In the genomic region with DNA sequence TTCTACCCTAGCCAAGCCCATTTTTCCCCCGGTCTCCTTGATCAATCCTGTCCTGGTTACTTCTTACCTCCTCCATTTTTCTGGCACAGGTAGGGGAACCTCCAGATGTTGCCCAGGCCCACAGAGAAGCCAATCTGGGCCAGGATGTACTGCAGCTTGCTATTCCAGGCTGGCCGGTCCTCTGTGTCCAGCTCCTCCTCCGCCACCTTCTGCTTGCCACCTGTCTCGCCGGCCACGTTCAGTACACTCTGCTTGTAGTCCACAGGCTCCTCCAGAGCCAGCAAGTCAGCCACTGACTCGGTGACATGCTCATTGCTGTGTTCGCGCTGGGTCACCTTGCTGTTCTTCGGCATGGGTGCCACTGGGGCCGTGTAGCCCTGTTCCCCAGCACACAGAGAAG, we compare ENCODE assay signal across 21 mouse cellular contexts.
DNase-seq lines count a peak whose midpoint lies in the region; ATAC-seq lines count a peak whose summit lies in the region.
"Had no signal": no experiment of that assay in that cellular context is flagged by ENCODE, and none has a peak within 500 bp of the region (broad histone marks: within the 10 kb centered on the region; RNA-seq: fewer than 3 reads in every experiment).

No protein-coding gene starts in this region.

- ATAC-seq in frontal cortex, adult (ENCODE audit: low TSS enrichment) = peak; percentile 27; the same call in 1 of the 2 replicates
- ATAC-seq: Patski had no signal

- DNase-seq in frontal cortex, postnatal 14 days (ENCODE audit: low spot score in 2 of 2) = no peak
- peak; percentile 80 for DNase-seq in cerebellum, adult 11 months
- DNase-seq in cerebellum, adult 8-10 months = peak; percentile 74
- DNase-seq in cerebellum, postnatal 25 days = peak; percentile 84
- no peak for DNase-seq in spleen, postnatal 14 days (ENCODE audit: low spot score in 2 of 2)
- DNase-seq in spleen, adult 18-20 months = no peak
- DNase-seq: adrenal gland, postnatal 10 days; gastrocnemius, adult 2 months; gastrocnemius, postnatal 36 days; heart, adult 18-20 months; kidney, adult 11 months; kidney, postnatal 25 days; layer of hippocampus, postnatal 36 days; liver; lung, adult 2 months; lung, postnatal 14 days; midbrain, embryonic 14.5 days; right cerebral cortex, postnatal 25 days; thymus, postnatal 4 days had no signal

Comparison
In these comparisons a context has a peak if more than half of its experiments do, and no peak if none do; other contexts are left out.
1. DNase-seq: peak in cerebellum, adult 11 months (single experiment), cerebellum, adult 8-10 months (single experiment) and cerebellum, postnatal 25 days (2 of 2); none in frontal cortex, postnatal 14 days (0 of 2), spleen, postnatal 14 days (0 of 2) and spleen, adult 18-20 months (0 of 2).